Mouse (Mus musculus): ENCODE data around the gene Tac4. TPM values are rescaled to one million over a fixed set of nuclear protein-coding genes. Genes with fewer than 3 reads are reported as not detected.
A peak's percentile ranks its signal among the peaks of the same experiment; 100 is the strongest.

The Tac4 gene
- polyA plus RNA-seq, 1 experiment from 2014 or later = 0.14 TPM

- peak overlapping the region; percentile 98 for H3K27ac ChIP-seq (ENCODE audit: low read depth)
- no peaks in the 10 kb centered on the region for H3K9me3 ChIP-seq (ENCODE audit: control insufficient read depth, low read length)
- DNase-seq (ENCODE audit: low spot score) (peak; percentile 79), ATAC-seq (replicated peaks; ENCODE audit: low FRiP score, low TSS enrichment, low read depth) (peak; percentile 9; the same call in 1 of the 2 replicates)
- peaks cover 14% of the 10 kb centered on the region for H3K4me1 ChIP-seq (replicated peaks; ENCODE audit: control insufficient read depth, insufficient read depth, low read length)
- 6% methylated on average over 17 of the region's 17 CpGs for WGBS
- H3K27me3 ChIP-seq (replicated peaks; ENCODE audit: control insufficient read depth, insufficient read depth, low read length) = no peaks in the 10 kb centered on the region
- peaks cover 2% of the 10 kb centered on the region for H3K36me3 ChIP-seq (ENCODE audit: control insufficient read depth, insufficient read depth, low read length)
- peak overlapping the region; percentile 63 for H3K9ac ChIP-seq (ENCODE audit: low read length)
- peak overlapping the region; percentile 67 for H3K4me2 ChIP-seq (ENCODE audit: low read length)
- H3K4me3 ChIP-seq (ENCODE audit: low read depth, low read length) = peak overlapping the region; percentile 95
These were observed 49.5 kb downstream of the Tac4 start for GRCm38 (mm10) chr11:95310648-95311424.

- H3K36me3 ChIP-seq (ENCODE audit: control insufficient read depth, insufficient read depth, low read length) = no peaks in the 10 kb centered on the region
- WGBS = 38% methylated on average over 5 of the region's 5 CpGs
- H3K27me3 ChIP-seq (replicated peaks; ENCODE audit: control insufficient read depth, insufficient read depth, low read length) = no peaks in the 10 kb centered on the region
- peak overlapping the region; percentile 67 for H3K4me2 ChIP-seq (ENCODE audit: low read length)
- H3K9me3 ChIP-seq (ENCODE audit: control insufficient read depth, low read length) = no peaks in the 10 kb centered on the region
- H3K9ac ChIP-seq (ENCODE audit: low read length) = no peak overlapping the region
- DNase-seq (ENCODE audit: low spot score) (no peak), ATAC-seq (replicated peaks; ENCODE audit: low FRiP score, low TSS enrichment, low read depth) (no peak)
- H3K4me3 ChIP-seq (ENCODE audit: low read depth, low read length) = no peak overlapping the region; the same call in 1 of the 2 replicates
- peaks cover 14% of the 10 kb centered on the region for H3K4me1 ChIP-seq (replicated peaks; ENCODE audit: control insufficient read depth, insufficient read depth, low read length)
- no peak overlapping the region for H3K27ac ChIP-seq (ENCODE audit: low read depth)
These were observed 50.1 kb downstream of the Tac4 start for GRCm38 (mm10) chr11:95311425-95311807.

GRCm38 (mm10) chr11:95315215-95315955 is 54.1 kb downstream of the Tac4 start:
- H3K36me3 ChIP-seq (ENCODE audit: control insufficient read depth, insufficient read depth, low read length) = no peaks in the 10 kb centered on the region
- WGBS = 58% methylated on average over 7 of the region's 7 CpGs
- no peak overlapping the region for H3K4me2 ChIP-seq (ENCODE audit: low read length)
- H3K4me3 ChIP-seq (ENCODE audit: low read depth, low read length) = no peak overlapping the region
- 0 out of 2 replicates have a peak, but pooled peaks cover 4% of the 10 kb centered on the region for H3K4me1 ChIP-seq (replicated peaks; ENCODE audit: control insufficient read depth, insufficient read depth, low read length)
- no peak overlapping the region for H3K9ac ChIP-seq (ENCODE audit: low read length)
- no peak overlapping the region for H3K27ac ChIP-seq (ENCODE audit: low read depth)
- H3K27me3 ChIP-seq (replicated peaks; ENCODE audit: control insufficient read depth, insufficient read depth, low read length) = no peaks in the 10 kb centered on the region
- DNase-seq (ENCODE audit: low spot score) (no peak), ATAC-seq (replicated peaks; ENCODE audit: low FRiP score, low TSS enrichment, low read depth) (no peak)
- no peaks in the 10 kb centered on the region for H3K9me3 ChIP-seq (ENCODE audit: control insufficient read depth, low read length)

- Histone ChIP-seq H3K4me2 (ENCODE audit: low read length) (no peak overlapping the region), H3K27ac (ENCODE audit: low read depth) (no peak overlapping the region), H3K4me1 (replicated peaks; ENCODE audit: control insufficient read depth, insufficient read depth, low read length) (no peaks in the 10 kb centered on the region), H3K27me3 (replicated peaks; ENCODE audit: control insufficient read depth, insufficient read depth, low read length) (no peaks in the 10 kb centered on the region), H3K36me3 (ENCODE audit: control insufficient read depth, insufficient read depth, low read length) (no peaks in the 10 kb centered on the region), H3K9me3 (ENCODE audit: control insufficient read depth, low read length) (no peaks in the 10 kb centered on the region), H3K9ac (ENCODE audit: low read length) (no peak overlapping the region), H3K4me3 (ENCODE audit: low read depth, low read length) (no peak overlapping the region)
- DNase-seq (ENCODE audit: low spot score) (no peak), ATAC-seq (replicated peaks; ENCODE audit: low FRiP score, low TSS enrichment, low read depth) (no peak)
- WGBS = 58% methylated on average over 9 of the region's 9 CpGs
These were observed 56.8 kb downstream of the Tac4 start for GRCm38 (mm10) chr11:95318116-95318515.

Other genes starting within 250 kb of the Tac4 start
- gene Pdk2, start 220.2 kb upstream of the Tac4 start, polyA plus RNA-seq (2014; fragmentation: Nextera tagmentation; extraction: Ambion mirVana) = 26.4 and 29.6 TPM in 2 replicates
- 24.1 and 29.0 TPM in 2 replicates for gene Itga3, start 184.7 kb upstream of the Tac4 start, polyA plus RNA-seq (2014; fragmentation: Nextera tagmentation; extraction: Ambion mirVana)
- 0.72 and 0.91 TPM in 2 replicates for gene Dlx3, start 141.4 kb upstream of the Tac4 start, polyA plus RNA-seq (2014; fragmentation: Nextera tagmentation; extraction: Ambion mirVana)
- not detected in 2 replicates for gene Dlx4, start 115.3 kb upstream of the Tac4 start, polyA plus RNA-seq (2014; fragmentation: Nextera tagmentation; extraction: Ambion mirVana)
- 68.7 and 76.8 TPM in 2 replicates for gene Kat7, start 48.7 kb downstream of the Tac4 start, polyA plus RNA-seq (2014; fragmentation: Nextera tagmentation; extraction: Ambion mirVana)
- gene Fam117a, start 75.5 kb downstream of the Tac4 start, polyA plus RNA-seq (2014; fragmentation: Nextera tagmentation; extraction: Ambion mirVana) = 10.3 and 10.9 TPM in 2 replicates
- 85.2 and 90.5 TPM in 2 replicates for gene Slc35b1, start 123.2 kb downstream of the Tac4 start, polyA plus RNA-seq (2014; fragmentation: Nextera tagmentation; extraction: Ambion mirVana)
- gene Spop, start 152.6 kb downstream of the Tac4 start, polyA plus RNA-seq (2014; fragmentation: Nextera tagmentation; extraction: Ambion mirVana) = 95.5 and 105 TPM in 2 replicates

All from intestine, embryonic 14.5 days (tissue).